Mouse (Mus musculus): Measurements from ENCODE around the gene Usp6nl. TPM values are rescaled to one million over a fixed set of nuclear protein-coding genes. Genes with fewer than 3 reads are reported as not detected.

The Usp6nl gene
- polyA plus RNA-seq, 1 experiment, result 8.6 TPM

DNA sequence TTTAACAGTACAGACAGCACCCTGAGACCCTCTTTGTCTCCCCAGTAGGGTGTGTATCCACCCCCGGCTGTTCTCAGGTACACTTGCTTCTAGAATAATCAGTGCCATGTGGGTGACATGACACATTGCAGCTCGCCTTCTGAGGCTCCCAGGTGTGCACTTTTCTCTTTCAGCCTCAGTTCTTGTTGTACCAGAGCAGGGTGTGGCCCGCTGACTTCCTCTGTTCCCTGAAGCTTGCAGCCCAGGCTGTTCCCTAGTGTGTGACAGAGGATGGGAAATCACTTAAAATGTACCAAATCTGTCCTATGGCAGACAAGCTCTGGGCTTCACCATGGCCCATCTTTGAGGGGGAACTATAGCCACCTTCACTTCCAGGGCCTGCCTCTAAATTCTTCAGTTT is 161.7 kb downstream of the Usp6nl start:
- no peak overlapping the region for H3K4me3 ChIP-seq (ENCODE audit: insufficient read depth, low read length)
- TF ChIP-seq CTCF (IDR thresholded peaks at IDR 0.05; ENCODE audit: extremely low read depth, insufficient read depth, low read length) (no peak), POLR2A (IDR thresholded peaks at IDR 0.05; ENCODE audit: extremely low read depth, insufficient read depth, low read length) (no peak)
- H3K4me1 ChIP-seq (ENCODE audit: control insufficient read depth, insufficient read depth, low read length), result no peaks in the 10 kb centered on the region; the same call in 1 of the 2 replicates
- H3K27ac ChIP-seq (ENCODE audit: insufficient read depth, low read length), result no peak overlapping the region

DNA sequence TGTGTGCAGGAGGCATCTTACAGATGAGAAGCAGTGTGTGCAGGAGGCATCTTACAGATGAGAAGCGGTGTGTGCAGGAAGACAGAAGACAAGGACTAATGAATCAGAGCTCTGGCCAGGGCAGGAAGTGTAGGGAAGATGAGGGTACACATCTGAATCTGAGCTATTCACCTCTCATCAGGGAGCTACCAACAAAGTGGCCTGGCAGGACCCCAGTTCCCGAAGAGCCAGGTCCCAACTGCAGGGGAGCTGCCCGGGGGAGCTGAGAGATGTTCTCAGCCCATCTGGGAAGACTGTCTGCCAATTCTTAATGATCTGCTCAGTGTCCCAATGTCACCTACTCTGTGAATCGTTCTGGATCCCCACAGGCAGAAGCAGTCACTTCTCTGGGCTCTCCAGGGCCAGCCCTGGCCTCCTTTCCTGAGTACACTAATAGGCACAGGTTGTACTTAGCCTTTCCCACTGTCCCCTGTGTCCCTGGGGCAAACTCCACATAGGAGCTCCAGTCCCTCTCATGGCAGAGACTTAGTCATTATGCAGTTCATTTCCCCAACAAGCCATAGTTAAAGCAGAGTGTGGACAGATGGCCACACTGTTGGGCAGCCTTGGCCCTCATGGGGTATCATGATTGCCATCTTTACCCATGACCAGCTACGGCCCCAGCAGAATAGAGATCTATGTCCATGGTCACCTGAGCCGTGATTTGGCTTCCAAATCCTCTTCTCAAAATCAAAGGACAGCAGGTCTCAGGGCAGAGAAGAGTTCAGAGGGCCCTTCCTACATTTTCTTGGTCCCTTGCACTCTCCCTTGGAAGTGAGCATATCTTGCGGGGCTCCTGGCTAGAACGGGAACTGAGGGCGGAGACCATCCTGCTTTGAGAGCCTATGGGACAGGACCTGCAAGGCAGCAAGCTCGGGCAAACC is 165.4 kb downstream of the Usp6nl start:
- H3K27ac ChIP-seq (ENCODE audit: insufficient read depth, low read length), result no peak overlapping the region
- H3K4me3 ChIP-seq (ENCODE audit: insufficient read depth, low read length), result no peak overlapping the region
- no peaks in the 10 kb centered on the region; the same call in 1 of the 2 replicates for H3K4me1 ChIP-seq (ENCODE audit: control insufficient read depth, insufficient read depth, low read length)
- TF ChIP-seq POLR2A (IDR thresholded peaks at IDR 0.05; ENCODE audit: extremely low read depth, insufficient read depth, low read length) (no peak), CTCF (IDR thresholded peaks at IDR 0.05; ENCODE audit: extremely low read depth, insufficient read depth, low read length) (no peak)

DNA sequence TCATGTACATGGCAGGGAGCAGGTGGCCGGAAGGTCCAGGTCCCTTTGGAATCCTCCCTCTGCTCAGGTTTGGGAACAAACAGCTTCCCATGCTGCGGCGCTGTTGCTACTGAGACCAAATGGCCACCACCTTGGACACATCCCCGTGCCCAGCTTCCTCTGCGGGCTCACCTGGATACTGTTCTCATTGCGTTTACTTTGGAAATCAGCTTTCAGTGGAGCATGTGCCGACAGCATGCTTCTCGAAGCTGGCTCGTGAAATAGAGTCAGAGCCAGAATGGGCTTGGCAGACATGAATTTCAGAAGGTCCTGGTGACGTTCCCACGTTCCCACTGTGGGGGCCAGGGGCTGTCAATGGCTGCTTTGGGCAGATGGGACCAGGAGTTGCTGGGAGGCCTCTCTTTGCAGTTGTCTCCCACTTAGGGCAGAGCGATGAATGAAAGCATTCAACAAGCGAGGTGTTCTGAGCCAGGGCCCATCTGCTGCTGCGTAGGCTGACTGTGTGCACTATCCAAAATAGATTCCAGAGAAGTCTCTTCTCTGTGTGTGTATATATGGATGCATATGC is 166.1 kb downstream of the Usp6nl start:
- Histone ChIP-seq H3K4me3 (ENCODE audit: insufficient read depth, low read length) (no peak overlapping the region), H3K4me1 (ENCODE audit: control insufficient read depth, insufficient read depth, low read length) (no peaks in the 10 kb centered on the region; the same call in 1 of the 2 replicates), H3K27ac (ENCODE audit: insufficient read depth, low read length) (no peak overlapping the region)
- no peak for TF ChIP-seq CTCF (IDR thresholded peaks at IDR 0.05; ENCODE audit: extremely low read depth, insufficient read depth, low read length)
- TF ChIP-seq POLR2A (IDR thresholded peaks at IDR 0.05; ENCODE audit: extremely low read depth, insufficient read depth, low read length), result no peak

DNA sequence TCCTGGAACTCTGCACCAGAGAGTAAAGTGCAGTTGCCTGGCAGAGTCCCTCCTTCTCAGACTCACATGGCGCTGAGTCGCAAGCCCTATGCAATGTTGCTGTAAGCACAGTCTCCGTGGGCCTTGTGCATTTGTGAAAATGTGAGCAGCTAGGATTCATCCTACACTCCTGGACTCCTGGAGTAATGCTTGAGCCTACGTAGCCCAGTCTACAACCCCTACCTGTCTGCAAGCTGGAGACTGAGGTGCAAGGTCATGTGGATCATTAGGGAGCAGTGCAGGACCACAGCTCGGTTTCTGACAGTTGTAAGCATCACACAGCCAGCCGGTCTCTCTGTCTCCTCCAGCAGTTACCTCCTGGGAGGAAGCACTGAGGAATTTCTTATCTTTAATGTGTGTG is 167.6 kb downstream of the Usp6nl start:
- Histone ChIP-seq H3K4me1 (ENCODE audit: control insufficient read depth, insufficient read depth, low read length) (no peaks in the 10 kb centered on the region), H3K27ac (ENCODE audit: insufficient read depth, low read length) (no peak overlapping the region), H3K4me3 (ENCODE audit: insufficient read depth, low read length) (no peak overlapping the region)
- TF ChIP-seq POLR2A (IDR thresholded peaks at IDR 0.05; ENCODE audit: extremely low read depth, insufficient read depth, low read length) (no peak), CTCF (IDR thresholded peaks at IDR 0.05; ENCODE audit: extremely low read depth, insufficient read depth, low read length) (no peak)

DNA sequence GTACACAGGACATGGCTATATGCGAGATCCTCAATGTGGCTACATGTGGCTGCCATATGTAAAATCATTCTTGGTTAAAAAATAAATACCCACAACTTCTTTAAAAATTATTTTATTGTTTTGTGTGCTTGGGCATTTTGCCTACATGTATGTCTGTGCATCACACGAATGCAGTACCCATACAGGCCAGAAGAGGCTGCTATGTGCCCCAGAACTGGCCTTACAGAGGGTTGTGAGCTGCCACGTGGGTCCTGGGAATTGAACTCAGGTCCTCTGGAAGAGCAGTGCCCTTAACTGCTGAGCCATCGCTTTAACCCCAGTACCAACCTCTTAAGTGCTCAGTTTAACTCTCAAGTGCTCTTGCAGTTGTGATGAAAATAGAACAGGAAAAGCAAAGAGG is 168.4 kb downstream of the Usp6nl start:
- TF ChIP-seq POLR2A (IDR thresholded peaks at IDR 0.05; ENCODE audit: extremely low read depth, insufficient read depth, low read length) (no peak), CTCF (IDR thresholded peaks at IDR 0.05; ENCODE audit: extremely low read depth, insufficient read depth, low read length) (no peak)
- H3K27ac ChIP-seq (ENCODE audit: insufficient read depth, low read length), result no peak overlapping the region
- H3K4me3 ChIP-seq (ENCODE audit: insufficient read depth, low read length), result no peak overlapping the region
- H3K4me1 ChIP-seq (ENCODE audit: control insufficient read depth, insufficient read depth, low read length), result no peaks in the 10 kb centered on the region

DNA sequence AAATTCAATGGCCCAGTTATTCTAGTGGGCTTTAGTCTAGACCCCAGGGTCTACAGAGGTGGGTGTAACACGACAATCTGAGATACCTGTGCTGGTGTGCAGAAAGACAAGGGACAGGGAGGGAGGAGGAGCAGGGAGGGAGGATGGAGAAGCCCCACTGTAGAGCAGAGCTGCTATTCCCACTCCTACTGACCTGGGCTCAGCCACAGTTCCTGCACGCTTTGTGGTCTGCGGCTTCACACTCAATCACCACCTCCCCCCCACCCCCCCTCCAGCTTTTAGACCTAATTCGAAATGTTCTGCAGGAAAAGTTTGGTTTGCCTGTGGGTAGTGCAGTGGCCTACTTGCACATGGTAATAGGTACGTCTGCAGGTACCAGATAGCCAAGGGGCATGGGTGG is 171.4 kb downstream of the Usp6nl start:
- no peak overlapping the region for H3K27ac ChIP-seq (ENCODE audit: insufficient read depth, low read length)
- peaks cover 2% of the 10 kb centered on the region; the same call in 1 of the 2 replicates for H3K4me1 ChIP-seq (ENCODE audit: control insufficient read depth, insufficient read depth, low read length)
- no peak overlapping the region for H3K4me3 ChIP-seq (ENCODE audit: insufficient read depth, low read length)
- no peak for TF ChIP-seq POLR2A (IDR thresholded peaks at IDR 0.05; ENCODE audit: extremely low read depth, insufficient read depth, low read length)

Other genes with a start within 250 kb of the Usp6nl start
- 4.2 and 4.5 TPM in 2 replicates for gene Proser2, start 192.5 kb upstream of the Usp6nl start, polyA plus RNA-seq (2012; rRNA removed)
- gene Echdc3, start 109.6 kb upstream of the Usp6nl start, polyA plus RNA-seq (2012; rRNA removed), result 1.6 and 1.8 TPM in 2 replicates

Data from cortical plate, adult 2 months (tissue).